Mouse (Mus musculus): ENCODE data around the gene H2-M10.1. TPM values are rescaled to one million over a fixed set of nuclear protein-coding genes. Genes with fewer than 3 reads are reported as not detected.

H2-M10.1 gene
- total RNA-seq (2023) = not detected

GRCm38 (mm10) chr17:36326055-36326454 is at the start of gene H2-M10.1:
Gene H2-M10.1, minus strand, starts transcription at chr17:36326155.

GRCm38 (mm10) chr17:36368317-36368716 is 42.4 kb upstream of the H2-M10.1 start, which contains the start of gene H2-M10.3:
Gene H2-M10.3, minus strand, starts transcription at chr17:36368417.

GRCm38 (mm10) chr17:36286390-36286789 is 39.6 kb downstream of the H2-M10.1 start, which contains the start of gene H2-M10.2:
Gene H2-M10.2, minus strand, starts transcription at chr17:36286490.

Other genes with a start within 250 kb of the H2-M10.1 start
- 10 to 100 TPM; 13.9 to 15.9 TPM for gene Gm19684, start 204.5 kb downstream of the H2-M10.1 start, total RNA-seq (2023)
- gene Gm7030, start 196.7 kb downstream of the H2-M10.1 start, total RNA-seq (2023) = 10 to 100 TPM; 18.1 to 21.9 TPM
- gene Gm8909, start 157.6 kb downstream of the H2-M10.1 start, total RNA-seq (2023) = 1 to 10 TPM in 1 of 2 experiments, not detected in 1; 1.6 TPM
- 1 to 10 TPM in 1 of 2 experiments, under 1 TPM in 1; 0.79 to 1.4 TPM for gene H2-T3, start 135.9 kb downstream of the H2-M10.1 start, total RNA-seq (2023)
- gene Rpp21, start 68.1 kb downstream of the H2-M10.1 start, total RNA-seq (2023) = 10 to 100 TPM; 82.8 to 96.9 TPM
- 10 to 100 TPM; 85.1 to 86.0 TPM for gene Trim39, start 53.9 kb downstream of the H2-M10.1 start, total RNA-seq (2023)
- gene H2-M10.2, start 39.7 kb downstream of the H2-M10.1 start, total RNA-seq (2023) = not detected
- not detected for gene H2-M10.3, start 42.3 kb upstream of the H2-M10.1 start, total RNA-seq (2023)
- not detected for gene H2-M10.4, start 136.2 kb upstream of the H2-M10.1 start, total RNA-seq (2023)
- not detected for gene H2-M11, start 220.9 kb upstream of the H2-M10.1 start, total RNA-seq (2023)